Mouse (Mus musculus) heart, embryonic 14.5 days (tissue): ENCODE results near the gene Kpnb1. TPM values are rescaled to one million over a fixed set of nuclear protein-coding genes. Genes with fewer than 3 reads are reported as not detected.

ENCODE experiments used
- ATAC-seq: fragments of 200-750 bp; cut with Nextera tagmentation; 2 replicates; pipeline ENCODE4 v1.8.0; 2017; ENCODE audit warnings: low read depth, moderate TSS enrichment; ENCODE audit not compliant: insufficient number of reproducible peaks, insufficient read depth, low FRiP score
- H3K27ac ChIP-seq, 2 experiments: fragments of 200-500 bp in 1 of 2; fragments of 300-500 bp in 1 of 2; sonication (generic) in 1 of 2; replicated peaks in 1 of 2; 2 replicates each; pipeline ENCODE4 v1.5.1; 2012 to 2014; ENCODE audit warnings: low read depth in 2 of 2, low read length in 2 of 2, control low read depth in 1 of 2, mild to moderate bottlenecking in 1 of 2, mixed read lengths in 1 of 2; ENCODE audit not compliant: control insufficient read depth in 1 of 2, insufficient read depth in 1 of 2
- H3K27me3 ChIP-seq: fragments of 300-500 bp; sonication (generic); 2 replicates; pipeline ENCODE4 v1.6.1; 2014; ENCODE audit warnings: mild to moderate bottlenecking, low read length, control low read depth; ENCODE audit not compliant: control insufficient read depth, insufficient read depth
- H3K36me3 ChIP-seq: fragments of 300-500 bp; sonication (generic); 2 replicates; pipeline ENCODE4 v1.6.1; 2014; ENCODE audit warnings: mild to moderate bottlenecking, control low read depth, low read length, mixed read lengths; ENCODE audit not compliant: control insufficient read depth, insufficient read depth
- H3K4me1 ChIP-seq, 2 experiments: fragments of 200-500 bp in 1 of 2; fragments of 300-500 bp in 1 of 2; sonication (generic) in 1 of 2; 2 replicates each; pipeline ENCODE4 v1.6.1; 2012 to 2014; ENCODE audit warnings: low read length in 2 of 2, control low read depth in 1 of 2, mixed read lengths in 1 of 2; ENCODE audit not compliant: control insufficient read depth in 2 of 2, insufficient read depth in 2 of 2
- H3K4me2 ChIP-seq: fragments of 300-500 bp; sonication (generic); 2 replicates; pipeline ENCODE4 v1.6.1; 2014; ENCODE audit warnings: mild to moderate bottlenecking, low read length
- H3K4me3 ChIP-seq, 2 experiments: fragments of 200-500 bp in 1 of 2; fragments of 300-500 bp in 1 of 2; sonication (generic) in 1 of 2; 2 replicates each; pipeline ENCODE4 v1.5.1; 2012 to 2014; ENCODE audit warnings: low read length in 2 of 2, mild to moderate bottlenecking in 2 of 2, control low read depth in 1 of 2, low read depth in 1 of 2, moderate library complexity in 1 of 2; ENCODE audit not compliant: control insufficient read depth in 1 of 2, insufficient read depth in 1 of 2
- H3K9ac ChIP-seq: fragments of 300-500 bp; sonication (generic); 2 replicates; pipeline ENCODE4 v1.6.1; 2014; ENCODE audit warnings: mild to moderate bottlenecking, low read length
- H3K9me3 ChIP-seq: fragments of 300-500 bp; sonication (generic); 2 replicates; pipeline ENCODE4 v1.6.1; 2016; ENCODE audit warnings: low read length, control low read depth; ENCODE audit not compliant: control insufficient read depth
- whole genome bisulfite sequencing: fragments of 180-500 bp; shearing (Covaris S2); extraction: QIAGEN DNeasy Blood & Tissue Kit; methylation state at CpG from one replicate; pipeline ENCODE4 v1.1.7; 2014; 5-methylcytosine and 5-hydroxymethylcytosine counted together
- polyA plus RNA-seq: library from polyadenylated mRNA; unstranded; fragments of >200 nt; fragmentation: Nextera tagmentation; extraction: Ambion mirVana; gene quantifications from 2 replicates; pipeline ENCODE4 v1.2.1, GENCODE M21; 2014

Gene Kpnb1
- 38.8 and 40.2 TPM in 2 replicates for polyA plus RNA-seq

DNA sequence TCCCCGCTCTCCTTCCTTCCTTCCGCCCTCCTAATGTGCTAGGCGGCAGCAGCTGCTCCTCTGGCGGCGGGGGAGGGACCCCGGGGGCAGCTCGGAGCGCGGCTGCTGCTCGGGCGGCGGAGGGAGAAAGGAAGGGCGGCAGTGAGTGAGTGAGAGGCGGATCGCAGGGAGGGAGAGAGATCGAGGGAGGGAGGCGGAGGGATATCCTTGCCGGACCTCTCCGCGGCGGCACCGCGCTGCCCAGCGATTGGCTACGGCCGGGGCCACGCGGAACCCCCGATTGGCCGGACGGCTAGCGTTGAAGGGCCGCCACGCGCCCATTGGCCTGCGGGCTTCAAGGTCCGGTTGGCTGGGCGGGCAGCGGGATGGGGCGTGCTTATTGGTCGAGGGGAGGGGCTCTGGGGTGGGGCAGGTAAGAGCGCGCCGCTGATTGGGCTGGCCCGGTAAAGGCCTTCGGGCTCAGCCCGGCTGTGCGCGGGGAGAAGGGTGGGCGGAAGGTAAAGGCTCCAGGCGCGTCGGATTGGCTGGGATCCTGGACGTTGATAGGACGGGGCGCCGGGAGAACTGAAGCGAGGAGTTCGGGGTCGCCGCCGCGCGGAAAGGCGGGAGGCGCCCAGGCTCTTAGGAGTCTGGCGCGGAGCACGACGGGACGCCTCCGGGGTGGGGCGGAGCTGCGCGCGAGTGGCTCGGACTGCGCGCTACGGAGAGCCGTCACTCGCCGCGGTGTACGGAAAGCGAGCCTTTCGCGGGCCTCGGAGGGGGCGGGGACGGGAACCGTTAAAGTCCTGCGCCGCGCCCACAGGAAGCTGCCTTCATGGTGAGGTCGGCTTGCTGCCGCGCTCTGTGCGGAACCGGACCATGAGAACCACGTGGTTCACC lies at the start of gene Kpnb1:
Gene Kpnb1, minus strand, starts transcription at position 118 of the 879 bp plus-strand sequence.
- H3K36me3 ChIP-seq: peaks cover 37% of the 10 kb centered on the region
- peak; percentile 95 for ATAC-seq
- H3K4me1 ChIP-seq: peaks cover 2 to 31% of the 10 kb centered on the region in 2 experiments
- H3K9ac ChIP-seq: peak within 1 kb of the TSS; percentile 96
- H3K4me2 ChIP-seq: peak within 1 kb of the TSS; percentile 88
- H3K4me3 ChIP-seq: peak within 1 kb of the TSS; percentile 83 to 90
- H3K27ac ChIP-seq: peak within 1 kb of the TSS; percentile 94 to 97
- H3K27me3 ChIP-seq: no peaks in the 10 kb centered on the region
- H3K9me3 ChIP-seq: no peaks in the 10 kb centered on the region
- WGBS: under 1% methylated on average over 98 of the region's 101 CpGs

DNA sequence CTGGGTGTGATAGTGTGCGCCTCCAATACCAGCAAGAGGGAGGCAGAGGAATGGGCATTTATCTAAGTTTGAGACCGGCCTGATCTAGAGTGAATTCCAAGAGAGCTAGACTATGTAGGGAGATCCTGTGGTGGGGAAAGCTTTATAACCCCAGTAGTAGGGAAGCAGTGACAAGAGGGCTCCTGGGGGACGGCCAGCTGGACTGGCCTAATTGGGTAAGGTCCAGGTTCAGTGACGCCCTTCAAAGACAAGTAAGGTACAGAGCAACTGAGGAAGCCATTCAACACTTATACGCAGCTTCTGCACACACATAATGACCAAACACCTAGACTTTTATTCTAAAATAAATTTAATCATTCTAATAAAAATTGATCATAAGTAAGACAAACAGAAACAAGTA lies 44.8 kb upstream of the Kpnb1 start:
- no peak overlapping the region for H3K27ac ChIP-seq
- no peaks in the 10 kb centered on the region for H3K4me1 ChIP-seq
- no peaks in the 10 kb centered on the region for H3K9me3 ChIP-seq
- H3K4me3 ChIP-seq: no peak overlapping the region
- no peaks in the 10 kb centered on the region for H3K27me3 ChIP-seq
- 91% methylated on average over 5 of the region's 5 CpGs for WGBS
- H3K36me3 ChIP-seq: peaks cover 95% of the 10 kb centered on the region
- no peak overlapping the region for H3K4me2 ChIP-seq
- no peak for ATAC-seq
- no peak overlapping the region for H3K9ac ChIP-seq

DNA sequence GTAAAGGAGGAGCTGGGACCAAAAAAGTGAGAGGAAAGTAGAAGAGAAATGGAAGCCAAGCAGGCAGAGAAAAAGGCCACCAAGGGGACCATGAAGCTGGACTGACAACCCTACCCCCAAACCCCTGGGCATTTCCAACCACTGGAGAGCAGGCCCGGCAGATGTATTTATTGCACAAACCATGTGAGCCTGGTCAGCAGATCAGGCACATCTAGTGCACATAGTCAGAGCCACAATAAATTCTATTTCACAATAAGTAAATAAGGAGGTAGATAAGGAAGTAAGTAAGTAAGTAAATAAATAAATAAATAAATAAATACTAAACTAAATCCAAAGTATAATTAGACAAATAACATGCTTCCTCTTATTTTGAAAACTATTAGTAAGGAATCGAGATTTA lies 41.7 kb upstream of the Kpnb1 start:
- peaks cover 94% of the 10 kb centered on the region for H3K36me3 ChIP-seq
- no peak overlapping the region for H3K9ac ChIP-seq
- no peak overlapping the region for H3K27ac ChIP-seq
- no peaks in the 10 kb centered on the region for H3K4me1 ChIP-seq
- no peaks in the 10 kb centered on the region for H3K9me3 ChIP-seq
- WGBS: 91% methylated on average over 2 of the region's 2 CpGs
- H3K4me3 ChIP-seq: no peak overlapping the region
- no peak for ATAC-seq
- no peak overlapping the region for H3K4me2 ChIP-seq
- H3K27me3 ChIP-seq: no peaks in the 10 kb centered on the region

DNA sequence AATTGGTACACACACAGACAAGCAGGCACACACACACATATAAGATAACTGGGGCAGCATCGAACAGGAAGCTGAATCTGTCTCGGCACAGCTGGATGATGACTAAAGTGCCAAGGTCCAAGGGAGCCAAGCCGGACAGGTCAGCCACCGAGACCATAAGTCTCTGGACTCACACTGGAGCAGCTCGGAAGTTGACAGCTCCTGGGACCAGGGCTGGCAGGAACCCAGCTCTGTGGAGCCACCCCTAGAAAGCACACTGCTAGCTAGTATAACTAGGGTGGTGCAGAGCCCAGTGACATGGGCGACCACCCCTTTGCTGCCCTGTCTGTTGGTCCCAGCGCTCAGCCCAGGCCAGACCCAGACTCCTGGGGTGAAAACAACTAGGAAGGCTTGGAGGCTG lies 41.3 kb upstream of the Kpnb1 start:
- Histone ChIP-seq H3K9ac (no peak overlapping the region), H3K4me2 (no peak overlapping the region), H3K4me1 (no peaks in the 10 kb centered on the region), H3K4me3 (no peak overlapping the region), H3K27ac (no peak overlapping the region), H3K9me3 (no peaks in the 10 kb centered on the region), H3K36me3 (peaks cover 92% of the 10 kb centered on the region), H3K27me3 (no peaks in the 10 kb centered on the region)
- no peak for ATAC-seq
- 85% methylated on average over 7 of the region's 7 CpGs for WGBS

DNA sequence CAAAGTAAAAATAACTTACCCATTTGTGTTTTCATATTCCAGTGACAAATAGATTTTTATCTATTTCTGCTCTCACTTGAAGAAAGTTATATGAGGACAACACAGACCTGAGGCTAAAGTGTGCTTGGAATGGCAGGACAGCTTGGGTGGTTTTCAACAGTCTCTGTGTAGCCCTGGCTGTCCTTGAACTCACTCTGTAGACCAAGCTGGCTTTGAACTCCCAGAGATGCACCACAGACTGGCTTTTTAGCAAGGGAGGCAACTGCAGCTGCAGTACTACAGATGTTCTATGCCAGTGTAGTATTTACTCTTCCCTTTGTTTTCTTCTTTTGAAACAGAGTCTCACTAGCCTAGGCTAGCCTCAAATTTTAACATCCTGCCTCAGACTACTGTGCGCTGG lies 38.5 kb upstream of the Kpnb1 start:
- no peaks in the 10 kb centered on the region for H3K9me3 ChIP-seq
- peaks cover 94% of the 10 kb centered on the region for H3K36me3 ChIP-seq
- no peaks in the 10 kb centered on the region for H3K4me1 ChIP-seq
- WGBS: 95% methylated on average over 1 of the region's 1 CpGs
- H3K27ac ChIP-seq: no peak overlapping the region
- H3K4me3 ChIP-seq: no peak overlapping the region
- H3K27me3 ChIP-seq: no peaks in the 10 kb centered on the region
- no peak overlapping the region for H3K4me2 ChIP-seq
- no peak for ATAC-seq
- H3K9ac ChIP-seq: no peak overlapping the region

DNA sequence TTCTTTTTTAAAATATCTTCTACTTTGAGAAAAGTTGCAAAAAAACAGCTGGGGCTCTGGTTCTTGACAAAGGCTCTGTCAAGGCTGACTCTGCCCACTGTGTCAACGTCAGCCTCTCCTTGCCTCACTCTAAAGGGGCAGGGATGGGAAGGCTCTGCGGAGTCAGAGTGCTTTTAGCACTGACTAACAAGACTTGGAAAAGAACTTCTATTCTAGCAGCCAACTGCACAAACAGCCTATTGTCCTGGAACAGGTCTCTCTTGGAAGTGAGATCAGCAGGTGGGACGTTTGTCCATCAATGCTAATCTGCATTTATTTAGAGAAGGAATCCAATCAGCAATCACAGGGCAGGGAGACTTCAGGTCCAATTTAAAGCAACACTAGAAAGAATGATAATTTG lies 35.8 kb upstream of the Kpnb1 start:
- Histone ChIP-seq H3K36me3 (peaks cover 94% of the 10 kb centered on the region), H3K27me3 (no peaks in the 10 kb centered on the region), H3K4me2 (no peak overlapping the region), H3K27ac (no peak overlapping the region), H3K9me3 (no peaks in the 10 kb centered on the region), H3K9ac (no peak overlapping the region), H3K4me1 (peaks cover 2 to 11% of the 10 kb centered on the region in 2 experiments; a peak in 1 of 4 replicates), H3K4me3 (no peak overlapping the region)
- ATAC-seq: no peak
- WGBS: 78% methylated on average over 3 of the region's 3 CpGs

DNA sequence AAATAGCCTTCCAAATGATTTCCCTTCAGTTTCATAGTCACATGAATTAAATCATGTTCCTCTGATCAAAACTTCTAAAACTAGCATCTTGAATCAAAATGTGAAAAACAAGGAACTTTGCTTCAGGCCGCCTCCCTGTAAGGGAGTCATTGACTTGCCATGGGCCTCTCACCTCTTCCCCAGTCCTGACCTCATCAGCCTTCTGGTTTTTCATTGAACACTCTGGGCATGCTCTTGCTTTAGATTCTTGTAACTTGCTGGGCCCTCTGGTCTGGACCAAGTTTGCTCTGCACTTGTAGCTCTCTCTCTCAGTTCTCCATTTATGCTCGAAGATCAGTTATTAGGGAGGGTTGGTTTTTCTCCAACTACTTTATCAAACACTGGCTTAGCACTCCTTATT lies 33.9 kb upstream of the Kpnb1 start:
- Histone ChIP-seq H3K27me3 (no peaks in the 10 kb centered on the region), H3K27ac (no peak overlapping the region), H3K4me3 (no peak overlapping the region), H3K4me1 (peaks cover 2 to 11% of the 10 kb centered on the region in 2 experiments; a peak in 1 of 4 replicates), H3K9ac (no peak overlapping the region), H3K4me2 (no peak overlapping the region), H3K9me3 (no peaks in the 10 kb centered on the region), H3K36me3 (peaks cover 94% of the 10 kb centered on the region)
- 96% methylated on average over 2 of the region's 2 CpGs for WGBS
- ATAC-seq: no peak
